Mouse (Mus musculus) cerebellum, adult 2 months (tissue): Measurements from ENCODE around the gene Vav2. TPM values are rescaled to one million over a fixed set of nuclear protein-coding genes. Genes with fewer than 3 reads are reported as not detected.

Experiments used
- DNase-seq, 2 experiments: peaks; one replicate each; pipeline ENCODE4 v3.0.0; 2021
- H3K27ac ChIP-seq: fragments of 200-500 bp; 2 replicates; pipeline ENCODE4 v1.5.1; 2012; ENCODE audit warnings: low read length, control low read depth, inconsistent platforms; ENCODE audit not compliant: insufficient read depth
- H3K27me3 ChIP-seq: fragments of 200-500 bp; 2 replicates; pipeline ENCODE4 v1.6.1; 2012; ENCODE audit warnings: inconsistent platforms, mild to moderate bottlenecking, low read length, moderate library complexity; ENCODE audit not compliant: control insufficient read depth, insufficient read depth
- H3K4me1 ChIP-seq: fragments of 200-500 bp; 2 replicates; pipeline ENCODE4 v1.6.1; 2011; ENCODE audit warnings: low read length; ENCODE audit not compliant: control insufficient read depth, insufficient read depth
- H3K4me3 ChIP-seq: fragments of 200-500 bp; replicated peaks from 2 replicates; pipeline ENCODE3; 2011; ENCODE audit warnings: mild to moderate bottlenecking, low read depth, low read length, control low read depth; ENCODE audit not compliant: insufficient read depth
- CTCF ChIP-seq: fragments of 200-500 bp; IDR thresholded peaks from 2 replicates; pipeline ENCODE4 v1.5.1; 2011; ENCODE audit warnings: low read depth, mild to moderate bottlenecking, control low read depth, low read length, moderate library complexity, borderline replicate concordance; ENCODE audit not compliant: insufficient read depth
- POLR2A ChIP-seq: fragments of 200-500 bp; IDR thresholded peaks from 2 replicates; pipeline ENCODE4 v1.6.1; 2011; ENCODE audit warnings: low read length, control low read depth, borderline replicate concordance; ENCODE audit not compliant: insufficient read depth
- WGBS: fragments of 180-500 bp; shearing (Covaris S2); methylation state at CpG from one replicate; pipeline ENCODE4 v1.1.7; 2018; 5-methylcytosine and 5-hydroxymethylcytosine counted together
- polyA plus RNA-seq: library from polyadenylated mRNA; depleted of rRNA; stranded (reverse); fragments of >200 nt; gene quantifications from 2 replicates; pipeline ENCODE4 v1.2.3, GENCODE M21; 2012

Gene Vav2
- polyA plus RNA-seq, 1 experiment = 16.1 TPM

GRCm38 (mm10) chr2:27371450-27371849 lies 55.4 kb downstream of the Vav2 start:
- DNase-seq = no peak
- no peak for TF ChIP-seq CTCF
- no peak for TF ChIP-seq POLR2A
- Histone ChIP-seq H3K4me1 (no peaks in the 10 kb centered on the region; the same call in 1 of the 2 replicates), H3K27me3 (no peaks in the 10 kb centered on the region), H3K4me3 (no peak overlapping the region), H3K27ac (no peak overlapping the region)
- 48% methylated on average over 2 of the region's 2 CpGs for WGBS

GRCm38 (mm10) chr2:27368980-27369379 lies 57.9 kb downstream of the Vav2 start:
- TF ChIP-seq CTCF = no peak
- no peak overlapping the region for H3K4me3 ChIP-seq
- no peak overlapping the region for H3K27ac ChIP-seq
- WGBS = 77% methylated on average over 8 of the region's 8 CpGs
- H3K4me1 ChIP-seq = no peaks in the 10 kb centered on the region; the same call in 1 of the 2 replicates
- no peaks in the 10 kb centered on the region for H3K27me3 ChIP-seq
- DNase-seq = no peak

- TF ChIP-seq POLR2A (no peak), CTCF (no peak)
- no peaks in the 10 kb centered on the region for H3K4me1 ChIP-seq
- WGBS = 56% methylated on average over 4 of the region's 4 CpGs
These were observed 61.5 kb downstream of the Vav2 start for GRCm38 (mm10) chr2:27365296-27365695.

GRCm38 (mm10) chr2:27361786-27362185 lies 65.0 kb downstream of the Vav2 start:
- DNase-seq = no peak
- no peak overlapping the region for H3K4me3 ChIP-seq
- H3K27me3 ChIP-seq = no peaks in the 10 kb centered on the region
- H3K4me1 ChIP-seq = no peaks in the 10 kb centered on the region
- TF ChIP-seq CTCF (no peak), POLR2A (no peak)
- WGBS = 81% methylated on average over 5 of the region's 5 CpGs
- H3K27ac ChIP-seq = no peak overlapping the region

More at GRCm38 (mm10) chr2:27365296-27365695, 61.5 kb downstream of the Vav2 start:
- no peak for DNase-seq
- Histone ChIP-seq H3K27ac (no peak overlapping the region), H3K4me3 (no peak overlapping the region), H3K27me3 (no peaks in the 10 kb centered on the region)

- TF ChIP-seq POLR2A (no peak), CTCF (no peak)
- Histone ChIP-seq H3K4me3 (no peak overlapping the region), H3K27ac (no peak overlapping the region), H3K27me3 (no peaks in the 10 kb centered on the region), H3K4me1 (no peaks in the 10 kb centered on the region)
- WGBS = 70% methylated on average over 2 of the region's 2 CpGs
- no peak for DNase-seq
These were observed 68.4 kb downstream of the Vav2 start for GRCm38 (mm10) chr2:27358461-27358860.

GRCm38 (mm10) chr2:27355684-27356083 lies 71.1 kb downstream of the Vav2 start:
- WGBS = 73% methylated on average over 4 of the region's 4 CpGs
- Histone ChIP-seq H3K4me1 (no peaks in the 10 kb centered on the region), H3K27me3 (no peaks in the 10 kb centered on the region), H3K4me3 (no peak overlapping the region), H3K27ac (no peak overlapping the region)
- no peak for DNase-seq
- TF ChIP-seq CTCF = no peak
- TF ChIP-seq POLR2A = no peak

- DNase-seq = no peak
- TF ChIP-seq CTCF (no peak), POLR2A (no peak)
- Histone ChIP-seq H3K27me3 (no peaks in the 10 kb centered on the region), H3K4me1 (no peaks in the 10 kb centered on the region), H3K27ac (no peak overlapping the region), H3K4me3 (no peak overlapping the region)
- WGBS = 90% methylated on average over 6 of the region's 6 CpGs
These were observed 72.1 kb downstream of the Vav2 start for GRCm38 (mm10) chr2:27354610-27355211.

- Histone ChIP-seq H3K4me3 (no peak overlapping the region), H3K4me1 (no peaks in the 10 kb centered on the region; the same call in 1 of the 2 replicates), H3K27ac (no peak overlapping the region), H3K27me3 (no peaks in the 10 kb centered on the region)
- TF ChIP-seq POLR2A (no peak), CTCF (no peak)
- WGBS = 35% methylated on average over 8 of the region's 8 CpGs
- DNase-seq = peak in 1 of 2 experiments; percentile 21
These were observed 74.1 kb downstream of the Vav2 start for GRCm38 (mm10) chr2:27352720-27353119.
